Mouse (Mus musculus): ENCODE measurements at regions not wholly inside any gene's neighbourhood (a gene's known extent, or its start where the extent isn't known, plus 50 kb on each side); places are given as distances from the start of the nearest gene placed in this dataset.

DNA sequence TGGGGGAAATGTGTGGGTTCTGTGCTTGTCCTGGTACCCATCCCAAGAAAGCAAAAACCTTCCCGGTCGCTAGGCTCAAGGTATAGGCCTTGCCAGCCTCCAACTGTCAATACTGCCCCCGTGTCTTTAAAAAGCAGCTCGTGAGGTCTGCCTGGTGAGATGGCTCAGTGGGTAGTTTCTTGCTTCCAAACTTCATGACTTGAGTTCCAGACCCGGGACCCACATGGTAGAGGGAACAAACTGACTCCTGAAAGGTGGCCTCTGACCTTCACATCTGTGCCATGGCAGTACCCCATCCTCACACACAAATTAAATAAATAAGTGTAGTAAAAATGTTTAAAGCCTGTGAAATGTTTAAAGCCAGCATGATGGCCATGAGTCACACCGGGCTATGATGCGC is 52.6 kb upstream of the Dlk1 start:
- TF ChIP-seq POLR2A (IDR thresholded peaks at IDR 0.05; ENCODE audit: low read depth, low read length) (no peak), CTCF (conservative IDR thresholded peaks at IDR 0.05; ENCODE audit: insufficient read depth, insufficient read length, low read depth, low read length) (no peak)

Data from kidney, adult 2 months (tissue).